Mouse (Mus musculus): ENCODE measurements around the gene Atp23.

DNA sequence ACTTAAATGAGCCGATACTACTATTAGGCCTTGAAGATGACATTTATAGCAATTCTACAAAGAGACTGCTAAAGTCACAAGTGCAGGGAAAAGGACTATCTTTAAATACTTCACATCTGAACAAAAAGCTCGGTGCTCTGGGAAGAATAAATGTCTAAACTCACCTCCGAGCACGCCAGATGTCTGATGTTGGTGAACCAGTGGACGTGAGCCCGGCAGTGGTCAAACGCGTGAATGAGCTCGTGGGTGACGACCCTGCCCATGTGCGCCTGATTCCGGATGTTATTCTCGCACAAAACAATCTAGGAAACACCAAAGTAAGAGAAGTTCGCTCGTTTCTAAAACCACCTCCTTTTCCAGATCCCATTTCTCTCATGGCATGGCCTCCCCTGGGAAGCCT, 7.1 kb downstream of the Atp23 start:
- TF ChIP-seq CTCF (IDR thresholded peaks at IDR 0.05; ENCODE audit: low read depth, low read length) (no peak), POLR2A (IDR thresholded peaks at IDR 0.05; ENCODE audit: borderline replicate concordance, low read depth, low read length) (no peak)
